Mouse (Mus musculus): ENCODE measurements around the gene Dazap1.
A peak's percentile ranks its signal among the peaks of the same experiment; 100 is the strongest.

The Dazap1 gene

GRCm38 (mm10) chr10:80250059-80250458 lies 11.2 kb upstream of the Dazap1 start:
- DNase-seq = no peak

- DNase-seq = no peak
Observed at GRCm38 (mm10) chr10:80250573-80250972, 10.7 kb upstream of the Dazap1 start.

GRCm38 (mm10) chr10:80252011-80252410 lies 9.3 kb upstream of the Dazap1 start:
- no peak for DNase-seq

- DNase-seq = no peak
Observed at GRCm38 (mm10) chr10:80252493-80253274, 8.6 kb upstream of the Dazap1 start.

GRCm38 (mm10) chr10:80253551-80253950 lies 7.7 kb upstream of the Dazap1 start:
- DNase-seq = no peak

GRCm38 (mm10) chr10:80254331-80255297 lies 6.7 kb upstream of the Dazap1 start:
- DNase-seq = no peak

GRCm38 (mm10) chr10:80255881-80256535 lies 5.3 kb upstream of the Dazap1 start:
- DNase-seq = peak; percentile 72

- no peak for DNase-seq
Observed at GRCm38 (mm10) chr10:80257936-80258335, 3.4 kb upstream of the Dazap1 start.

GRCm38 (mm10) chr10:80258752-80259462 lies 2.4 kb upstream of the Dazap1 start:
- no peak for DNase-seq

- DNase-seq = no peak
Observed at GRCm38 (mm10) chr10:80259463-80259805, 1.9 kb upstream of the Dazap1 start.

GRCm38 (mm10) chr10:80259861-80260641 lies 1.2 kb upstream of the Dazap1 start:
- DNase-seq = peak; percentile 82

- DNase-seq = peak; percentile 100
Observed at GRCm38 (mm10) chr10:80261585-80261968, 291 bp downstream of the Dazap1 start.

- DNase-seq = no peak
Observed at GRCm38 (mm10) chr10:80262169-80262568, 883 bp downstream of the Dazap1 start.

- no peak for DNase-seq
Observed at GRCm38 (mm10) chr10:80262776-80263365, 1.6 kb downstream of the Dazap1 start.

GRCm38 (mm10) chr10:80264341-80265148 lies 3.3 kb downstream of the Dazap1 start:
- DNase-seq = peak; percentile 100

- DNase-seq = no peak
Observed at GRCm38 (mm10) chr10:80265149-80265486, 3.8 kb downstream of the Dazap1 start.

- no peak for DNase-seq
Observed at GRCm38 (mm10) chr10:80270099-80270498, 8.8 kb downstream of the Dazap1 start.

GRCm38 (mm10) chr10:80270734-80271181 lies 9.5 kb downstream of the Dazap1 start:
- DNase-seq = peak; percentile 66

- DNase-seq = no peak
Observed at GRCm38 (mm10) chr10:80271186-80271843, 10.0 kb downstream of the Dazap1 start.

Data from kidney, postnatal 10 days (tissue).